Mouse (Mus musculus) hindbrain, embryonic 10.5 days (tissue): ENCODE results near the gene Col4a3. TPM values are rescaled to one million over a fixed set of nuclear protein-coding genes. Genes with fewer than 3 reads are reported as not detected.

Experiments used
- DNase-seq: peaks from one replicate; pipeline ENCODE4 v3.0.0-alpha.2; 2017; ENCODE audit warnings: low spot score
- H3K27ac ChIP-seq: fragments of 300-500 bp; sonication (generic); 2 replicates; pipeline ENCODE4 v1.5.1; 2016; ENCODE audit warnings: mild to moderate bottlenecking, moderate library complexity
- H3K27me3 ChIP-seq: fragments of 300-500 bp; sonication (generic); 2 replicates; pipeline ENCODE4 v1.6.1; 2016; ENCODE audit warnings: mild to moderate bottlenecking; ENCODE audit not compliant: poor library complexity, insufficient read depth, severe bottlenecking
- H3K36me3 ChIP-seq: fragments of 300-500 bp; sonication (generic); 2 replicates; pipeline ENCODE4 v1.6.1; 2016; ENCODE audit warnings: mild to moderate bottlenecking, moderate library complexity
- H3K4me1 ChIP-seq: fragments of 300-500 bp; sonication (generic); replicated peaks from 2 replicates; pipeline ENCODE4 v1.6.1; 2016; ENCODE audit warnings: mild to moderate bottlenecking
- H3K4me3 ChIP-seq: fragments of 300-500 bp; sonication (generic); 2 replicates; pipeline ENCODE4 v1.5.1; 2016; ENCODE audit warnings: mild to moderate bottlenecking, moderate library complexity
- H3K9me3 ChIP-seq: fragments of 300-500 bp; sonication (generic); 2 replicates; pipeline ENCODE4 v1.6.1; 2016; ENCODE audit warnings: mild to moderate bottlenecking, moderate library complexity
- WGBS: fragments of 180-500 bp; shearing (Covaris S2); methylation state at CpG from one replicate; pipeline ENCODE4 v1.1.7; 2016; 5-methylcytosine and 5-hydroxymethylcytosine counted together
- polyA plus RNA-seq: library from polyadenylated mRNA; unstranded; fragments of >200 nt; fragmentation: Nextera tagmentation; extraction: Ambion mirVana; gene quantifications from 2 replicates; pipeline ENCODE4 v1.2.1, GENCODE M21; 2016

Col4a3 gene
- polyA plus RNA-seq, result 0.10 and 0.18 TPM in 2 replicates

GRCm38 (mm10) chr1:82586713-82587399 lies at the start of gene Col4a3, which contains the start of gene Col4a4:
Col4a3 (plus strand) TSS chr1:82586921.
Col4a4 (minus strand) TSS chr1:82586849.
- H3K36me3 ChIP-seq, result no peaks in the 10 kb centered on the region

GRCm38 (mm10) chr1:82537848-82538247 lies 48.9 kb upstream of the Col4a3 start:
- WGBS, result 74% methylated on average over 3 of the region's 3 CpGs

More at GRCm38 (mm10) chr1:82586713-82587399, at the start of gene Col4a3, which contains the start of gene Col4a4:
- Histone ChIP-seq H3K4me1 (peaks cover 11% of the 10 kb centered on the region), H3K9me3 (no peaks in the 10 kb centered on the region), H3K4me3 (peak within 1 kb of the TSS; percentile 54), H3K27me3 (peaks cover 28% of the 10 kb centered on the region), H3K27ac (no peak within 1 kb of the TSS)
- no peak for DNase-seq
- WGBS, result 6% methylated on average over 34 of the region's 34 CpGs

GRCm38 (mm10) chr1:82540056-82540455 lies 46.7 kb upstream of the Col4a3 start:
- Histone ChIP-seq H3K27ac (no peak overlapping the region), H3K27me3 (no peaks in the 10 kb centered on the region), H3K36me3 (no peaks in the 10 kb centered on the region), H3K4me1 (0 out of 2 replicates have a peak, but pooled peaks cover 3% of the 10 kb centered on the region), H3K4me3 (no peak overlapping the region), H3K9me3 (no peaks in the 10 kb centered on the region)
- no peak for DNase-seq
- 91% methylated on average over 5 of the region's 5 CpGs for WGBS

More at GRCm38 (mm10) chr1:82537848-82538247, 48.9 kb upstream of the Col4a3 start:
- H3K4me3 ChIP-seq, result no peak overlapping the region
- H3K27me3 ChIP-seq, result no peaks in the 10 kb centered on the region
- DNase-seq, result no peak
- H3K36me3 ChIP-seq, result no peaks in the 10 kb centered on the region
- H3K27ac ChIP-seq, result no peak overlapping the region
- no peaks in the 10 kb centered on the region for H3K9me3 ChIP-seq
- 0 out of 2 replicates have a peak, but pooled peaks cover 3% of the 10 kb centered on the region for H3K4me1 ChIP-seq

- no peak overlapping the region for H3K27ac ChIP-seq
Observed at GRCm38 (mm10) chr1:82543934-82544333, 42.8 kb upstream of the Col4a3 start.

GRCm38 (mm10) chr1:82544419-82545185 lies 42.1 kb upstream of the Col4a3 start:
- Histone ChIP-seq H3K4me3 (no peak overlapping the region), H3K36me3 (no peaks in the 10 kb centered on the region), H3K9me3 (no peaks in the 10 kb centered on the region), H3K27ac (no peak overlapping the region), H3K27me3 (no peaks in the 10 kb centered on the region), H3K4me1 (no peaks in the 10 kb centered on the region)
- 85% methylated on average over 6 of the region's 6 CpGs for WGBS
- no peak for DNase-seq

More at GRCm38 (mm10) chr1:82543934-82544333, 42.8 kb upstream of the Col4a3 start:
- Histone ChIP-seq H3K9me3 (no peaks in the 10 kb centered on the region), H3K4me3 (no peak overlapping the region), H3K4me1 (no peaks in the 10 kb centered on the region), H3K27me3 (no peaks in the 10 kb centered on the region), H3K36me3 (no peaks in the 10 kb centered on the region)
- DNase-seq, result no peak
- WGBS, result 96% methylated on average over 2 of the region's 2 CpGs

- Histone ChIP-seq H3K27me3 (no peaks in the 10 kb centered on the region), H3K4me1 (no peaks in the 10 kb centered on the region), H3K4me3 (no peak overlapping the region), H3K9me3 (no peaks in the 10 kb centered on the region), H3K27ac (no peak overlapping the region), H3K36me3 (no peaks in the 10 kb centered on the region)
- WGBS, result 82% methylated on average over 8 of the region's 8 CpGs
- DNase-seq, result no peak
Observed at GRCm38 (mm10) chr1:82545199-82545960, 41.3 kb upstream of the Col4a3 start.

- DNase-seq, result peak; percentile 47
- Histone ChIP-seq H3K27ac (no peak overlapping the region), H3K4me1 (no peaks in the 10 kb centered on the region), H3K4me3 (no peak overlapping the region), H3K36me3 (no peaks in the 10 kb centered on the region), H3K27me3 (no peaks in the 10 kb centered on the region), H3K9me3 (no peaks in the 10 kb centered on the region)
- 45% methylated on average over 6 of the region's 6 CpGs for WGBS
Observed at GRCm38 (mm10) chr1:82554443-82554850, 32.3 kb upstream of the Col4a3 start.

GRCm38 (mm10) chr1:82554889-82555288 lies 31.8 kb upstream of the Col4a3 start:
- no peaks in the 10 kb centered on the region for H3K27me3 ChIP-seq
- no peak overlapping the region for H3K27ac ChIP-seq
- no peak overlapping the region for H3K4me3 ChIP-seq
- DNase-seq, result no peak
- no peaks in the 10 kb centered on the region for H3K36me3 ChIP-seq
- WGBS, result 71% methylated on average over 5 of the region's 5 CpGs
- H3K4me1 ChIP-seq, result no peaks in the 10 kb centered on the region
- no peaks in the 10 kb centered on the region for H3K9me3 ChIP-seq

- DNase-seq, result no peak
- Histone ChIP-seq H3K9me3 (no peaks in the 10 kb centered on the region), H3K36me3 (no peaks in the 10 kb centered on the region), H3K27ac (no peak overlapping the region), H3K27me3 (no peaks in the 10 kb centered on the region), H3K4me1 (no peaks in the 10 kb centered on the region), H3K4me3 (no peak overlapping the region)
- WGBS, result 74% methylated on average over 4 of the region's 4 CpGs
Observed at GRCm38 (mm10) chr1:82560223-82560622, 26.5 kb upstream of the Col4a3 start.

GRCm38 (mm10) chr1:82569405-82569804 lies 17.3 kb upstream of the Col4a3 start:
- no peaks in the 10 kb centered on the region for H3K27me3 ChIP-seq
- WGBS, result 90% methylated on average over 4 of the region's 4 CpGs
- H3K4me1 ChIP-seq, result no peaks in the 10 kb centered on the region
- no peak overlapping the region for H3K4me3 ChIP-seq
- DNase-seq, result no peak
- H3K9me3 ChIP-seq, result peaks cover 3% of the 10 kb centered on the region; the same call in 1 of the 2 replicates
- no peak overlapping the region for H3K27ac ChIP-seq
- H3K36me3 ChIP-seq, result no peaks in the 10 kb centered on the region

GRCm38 (mm10) chr1:82571758-82572157 lies 15.0 kb upstream of the Col4a3 start:
- no peak for DNase-seq
- Histone ChIP-seq H3K27ac (no peak overlapping the region), H3K36me3 (no peaks in the 10 kb centered on the region), H3K9me3 (no peaks in the 10 kb centered on the region), H3K4me1 (no peaks in the 10 kb centered on the region), H3K27me3 (no peaks in the 10 kb centered on the region), H3K4me3 (no peak overlapping the region)
- 54% methylated on average over 1 of the region's 1 CpGs for WGBS

GRCm38 (mm10) chr1:82575681-82576080 lies 11.0 kb upstream of the Col4a3 start:
- H3K27me3 ChIP-seq, result no peaks in the 10 kb centered on the region
- no peak overlapping the region for H3K27ac ChIP-seq
- H3K4me1 ChIP-seq, result no peaks in the 10 kb centered on the region
- H3K9me3 ChIP-seq, result no peaks in the 10 kb centered on the region
- no peaks in the 10 kb centered on the region for H3K36me3 ChIP-seq
- H3K4me3 ChIP-seq, result no peak overlapping the region
- WGBS, result 83% methylated on average over 3 of the region's 3 CpGs
- no peak for DNase-seq
